Mouse (Mus musculus): ENCODE results near the gene Fam171b.

Fam171b gene

GRCm38 (mm10) chr2:83893701-83894100, 81.3 kb downstream of the Fam171b start:
- DNase-seq (ENCODE audit: low spot score): no peak

GRCm38 (mm10) chr2:83901896-83902540, 89.6 kb downstream of the Fam171b start:
- DNase-seq (ENCODE audit: low spot score): no peak

GRCm38 (mm10) chr2:83929478-83930088, 117.1 kb downstream of the Fam171b start:
- DNase-seq (ENCODE audit: low spot score): no peak
